Mouse (Mus musculus): Measurements from ENCODE around the gene Crat.

The Crat gene

DNA sequence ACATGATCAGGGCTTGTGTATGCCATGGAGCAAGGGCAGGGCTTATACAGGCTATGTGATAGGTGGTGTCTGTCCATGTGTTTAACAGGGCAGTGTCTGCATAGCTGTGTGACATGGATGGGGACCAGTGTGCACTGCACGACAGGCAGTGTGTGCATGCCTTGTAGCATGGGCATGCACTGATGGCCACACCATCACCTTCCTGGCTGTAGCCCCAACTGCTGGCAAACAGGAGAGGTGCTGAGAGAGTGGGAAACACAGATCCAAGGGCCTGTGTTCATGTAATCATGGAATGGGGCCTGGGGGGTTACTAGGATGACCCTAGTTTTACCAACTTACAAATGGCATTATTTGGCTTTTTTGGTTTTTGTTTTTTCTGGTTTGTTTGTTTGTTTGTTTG, 11.7 kb downstream of the Crat start:
- DNase-seq (ENCODE audit: low spot score), result no peak

DNA sequence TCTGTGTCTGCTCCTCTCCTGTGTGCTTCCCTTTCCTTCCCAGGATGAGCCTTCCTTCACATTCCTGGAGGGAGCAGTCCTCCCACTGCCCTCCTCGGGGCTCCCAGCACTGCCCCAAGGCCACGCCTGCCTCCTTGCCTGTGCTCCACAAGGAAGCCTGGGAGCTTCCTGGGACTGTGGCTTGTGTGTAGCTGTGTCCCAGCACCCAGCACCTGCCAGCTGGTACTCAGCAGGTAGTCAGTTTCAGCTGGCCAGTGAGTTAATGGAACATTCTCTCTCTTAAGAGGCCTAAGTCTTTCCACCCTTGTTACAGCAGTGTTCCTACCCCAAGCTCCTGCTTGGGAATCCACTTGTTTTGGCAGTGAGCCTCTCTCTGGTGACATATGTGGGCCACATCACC, 12.8 kb downstream of the Crat start:
- DNase-seq (ENCODE audit: low spot score), result no peak

DNA sequence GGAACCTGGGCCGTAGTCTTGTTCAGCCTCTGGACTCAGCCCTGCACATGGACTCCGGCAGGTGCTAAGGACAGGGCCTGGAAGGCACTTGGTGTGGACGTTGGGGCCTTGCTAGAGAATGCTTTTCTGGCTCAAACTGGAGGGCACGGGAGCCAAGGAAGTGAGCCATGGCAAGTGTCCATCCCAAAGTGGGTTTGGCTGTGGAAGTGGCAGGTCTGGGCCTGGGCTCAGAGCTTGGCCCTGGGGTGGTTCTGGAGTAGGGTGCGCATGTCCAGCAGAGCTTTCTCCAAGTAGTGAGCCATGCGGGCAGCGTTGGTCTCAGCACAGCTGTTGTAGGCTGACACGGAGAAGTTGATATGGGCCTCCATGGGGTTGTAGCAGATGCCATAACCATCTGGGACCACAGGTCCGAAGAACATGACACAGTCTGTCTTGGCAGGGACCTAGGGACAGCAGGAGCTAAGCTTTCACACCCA, 13.2 kb downstream of the Crat start:
- no peak for DNase-seq (ENCODE audit: low spot score)

DNA sequence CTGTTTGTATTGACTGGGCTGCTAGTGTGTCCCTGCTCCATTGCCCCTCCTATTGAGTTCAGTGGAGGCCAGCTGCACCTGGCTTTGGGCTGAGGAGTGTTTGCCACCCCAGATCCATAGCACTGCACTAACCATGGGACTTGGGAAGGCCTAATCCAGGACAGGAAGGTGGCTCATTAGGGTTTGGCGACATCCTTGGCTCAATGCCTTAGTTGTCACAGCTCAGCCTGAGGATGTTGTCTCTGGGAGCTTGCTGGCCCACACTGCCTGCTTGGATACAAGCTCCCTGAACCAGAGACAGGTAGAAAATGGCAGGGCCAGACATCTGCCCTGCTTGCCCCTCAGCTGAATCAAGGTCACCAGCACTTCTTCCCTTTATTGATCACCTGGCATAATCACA, 14.0 kb downstream of the Crat start:
- DNase-seq (ENCODE audit: low spot score), result no peak

DNA sequence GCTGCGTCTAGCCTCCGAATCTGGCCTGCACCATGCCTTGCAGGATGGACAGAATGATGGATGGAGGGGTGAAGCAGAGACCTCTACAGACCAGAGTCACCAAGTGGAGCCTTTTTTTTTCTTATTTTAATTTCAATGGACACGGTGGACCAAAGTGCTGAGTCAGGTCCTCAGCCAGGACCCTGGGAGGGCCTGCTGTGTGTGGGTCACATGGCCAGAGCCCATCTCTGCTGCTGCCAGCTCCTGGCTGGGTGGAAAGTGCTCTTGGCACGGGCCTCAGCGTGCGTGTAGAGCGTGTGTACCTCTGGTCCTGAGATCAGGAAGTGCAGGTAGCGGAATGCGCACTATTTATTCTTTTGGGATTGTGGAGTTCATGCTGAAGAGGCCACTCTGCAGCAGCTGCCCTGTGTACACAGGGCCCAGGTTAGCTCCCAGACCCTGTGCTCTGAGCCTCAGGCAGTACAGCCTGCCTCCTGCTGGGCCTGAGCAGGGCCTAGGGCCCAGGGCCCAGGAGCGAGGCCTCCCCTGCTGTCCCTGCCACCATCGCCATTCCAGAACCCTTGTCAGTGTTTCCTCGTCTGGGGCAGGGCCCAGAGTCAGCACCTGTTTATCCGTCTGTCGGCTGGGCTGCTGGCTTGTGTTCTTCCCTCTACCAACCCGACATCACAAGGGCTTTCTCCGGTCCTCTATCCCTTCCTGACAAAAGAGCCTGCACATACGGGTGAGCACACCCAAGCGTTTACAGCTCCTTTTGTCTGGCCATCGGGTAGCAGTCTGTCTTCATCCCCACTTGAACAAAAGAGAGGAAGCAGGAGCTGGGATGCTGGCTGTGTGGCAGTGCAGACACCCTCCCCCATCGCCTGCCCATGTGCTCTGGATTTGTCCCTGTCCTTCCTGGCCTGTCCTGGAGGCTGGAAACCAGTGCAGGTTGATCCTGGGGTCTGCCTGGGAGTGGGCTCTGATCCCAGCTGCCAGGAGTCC, 16.1 kb downstream of the Crat start:
- no peak for DNase-seq (ENCODE audit: low spot score)

DNA sequence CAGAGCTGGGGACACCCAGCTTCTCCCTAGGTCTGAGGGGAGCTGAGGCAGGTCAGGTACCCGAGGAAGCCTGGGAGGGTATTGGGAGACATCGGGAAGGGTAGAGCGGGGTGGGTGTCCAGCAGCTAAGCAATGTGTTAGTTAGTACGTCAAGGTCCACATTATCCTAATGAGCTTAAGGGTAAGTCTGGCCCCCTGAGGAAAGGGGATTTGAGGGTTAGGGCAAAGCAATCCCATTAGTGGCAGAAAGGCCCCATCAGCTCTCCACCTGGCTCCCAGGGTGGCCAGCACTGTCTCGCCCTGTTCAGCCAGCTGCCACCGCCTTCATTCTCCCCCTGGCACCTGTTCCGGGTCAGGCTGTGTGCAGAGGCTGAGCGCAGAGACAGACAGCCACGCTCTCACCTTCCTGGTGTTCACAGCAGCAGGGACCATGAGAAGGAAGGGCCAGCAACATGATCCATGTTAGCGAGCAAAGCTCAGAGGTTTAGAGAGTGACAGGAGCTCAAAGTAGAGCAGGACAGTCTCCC, 17.6 kb downstream of the Crat start:
- no peak for DNase-seq (ENCODE audit: low spot score)

DNA sequence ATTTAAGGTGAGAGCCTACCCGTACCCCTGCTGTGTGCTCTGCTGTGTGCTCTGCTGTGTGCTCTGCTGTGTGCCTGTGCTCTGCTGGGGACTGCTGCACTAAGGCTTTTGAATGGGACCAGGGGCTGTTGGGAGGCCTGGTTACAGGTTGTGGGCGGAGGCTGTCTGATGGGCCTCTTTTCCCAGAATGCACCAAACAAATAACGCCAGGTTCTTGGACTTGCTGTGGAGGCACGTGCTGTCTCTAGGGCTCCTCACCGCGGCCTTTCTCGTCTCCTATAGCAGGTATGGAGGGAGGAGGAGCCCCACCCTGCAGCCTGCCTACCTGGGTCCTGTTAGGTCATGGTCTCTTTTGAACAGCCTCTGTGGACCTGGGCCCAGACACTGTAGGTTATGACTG, 19.4 kb downstream of the Crat start:
- no peak for DNase-seq (ENCODE audit: low spot score)

DNA sequence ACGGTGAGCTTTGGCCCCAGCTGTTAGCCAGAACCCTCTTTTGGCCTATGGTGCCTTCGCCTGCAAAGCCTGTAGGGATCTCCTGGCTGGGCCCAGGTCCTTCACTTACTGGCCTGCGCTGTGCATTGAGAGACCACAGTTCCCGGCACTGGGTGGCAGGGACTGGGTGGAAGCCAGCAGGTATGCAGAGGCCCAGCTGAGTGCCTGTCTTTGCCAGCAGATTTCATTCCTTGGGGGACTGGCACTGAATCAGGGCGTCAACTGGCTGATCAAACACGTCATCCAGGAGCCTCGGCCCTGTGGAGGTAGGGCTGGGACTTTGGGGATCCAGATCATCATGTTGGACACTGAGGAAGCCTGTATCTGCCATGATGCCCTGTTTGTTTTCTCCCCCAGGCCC, 19.9 kb downstream of the Crat start:
- no peak for DNase-seq (ENCODE audit: low spot score)

DNA sequence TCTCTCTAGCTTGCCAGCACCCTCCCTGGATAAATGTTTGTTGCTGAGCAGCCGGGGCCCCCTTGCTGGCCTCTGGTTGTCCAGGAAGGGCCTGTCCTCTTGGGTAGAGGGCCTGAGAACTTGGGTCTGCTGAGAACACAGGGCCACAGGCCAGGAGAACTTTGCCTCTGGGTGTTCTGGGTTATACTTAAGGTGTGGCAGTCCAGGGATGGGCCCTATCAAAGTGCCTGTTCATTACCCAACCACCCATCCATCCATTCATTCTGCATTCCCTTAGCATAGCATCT, 22.3 kb downstream of the Crat start:
- DNase-seq (ENCODE audit: low spot score), result no peak

DNA sequence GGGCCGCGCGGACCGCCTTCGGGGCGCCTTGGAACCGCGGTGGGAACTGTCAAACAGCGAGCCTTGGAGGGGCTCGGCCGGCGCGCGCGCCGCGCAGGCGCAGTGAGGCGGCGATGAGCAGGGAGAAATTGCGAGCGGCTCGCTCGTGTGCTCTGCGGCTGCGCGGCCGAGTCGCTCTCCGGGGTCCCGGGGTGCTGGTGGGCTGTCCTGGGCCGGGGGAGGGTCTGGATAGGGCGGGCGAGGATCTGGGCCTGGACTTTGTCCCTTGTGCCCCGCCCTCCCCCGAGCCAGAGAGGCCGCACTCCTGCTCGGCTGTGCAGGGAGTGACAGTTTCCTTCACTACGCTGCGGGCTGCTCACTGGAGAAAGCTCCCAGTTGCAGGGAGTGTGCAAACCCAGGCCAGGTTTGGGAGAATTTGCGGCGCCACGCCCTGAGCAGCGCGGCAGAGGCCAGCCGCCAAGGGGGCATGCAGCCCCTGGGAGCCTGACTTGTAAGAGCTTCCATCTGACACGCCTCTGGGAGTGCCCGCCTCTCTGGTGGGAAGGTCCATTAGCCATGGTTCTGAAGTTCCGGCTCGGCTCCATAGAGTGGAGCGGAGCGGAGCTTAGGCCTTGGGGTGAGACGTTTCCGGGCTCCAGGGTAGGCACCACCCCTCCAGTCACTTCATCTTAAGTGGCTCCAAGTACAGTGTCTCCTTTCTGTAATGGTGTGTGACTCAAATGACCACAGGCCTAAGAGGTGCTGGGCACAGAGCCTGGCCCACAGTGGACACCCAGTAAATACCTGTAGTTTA, 22.8 kb downstream of the Crat start:
- peak; percentile 91 for DNase-seq (ENCODE audit: low spot score)

DNA sequence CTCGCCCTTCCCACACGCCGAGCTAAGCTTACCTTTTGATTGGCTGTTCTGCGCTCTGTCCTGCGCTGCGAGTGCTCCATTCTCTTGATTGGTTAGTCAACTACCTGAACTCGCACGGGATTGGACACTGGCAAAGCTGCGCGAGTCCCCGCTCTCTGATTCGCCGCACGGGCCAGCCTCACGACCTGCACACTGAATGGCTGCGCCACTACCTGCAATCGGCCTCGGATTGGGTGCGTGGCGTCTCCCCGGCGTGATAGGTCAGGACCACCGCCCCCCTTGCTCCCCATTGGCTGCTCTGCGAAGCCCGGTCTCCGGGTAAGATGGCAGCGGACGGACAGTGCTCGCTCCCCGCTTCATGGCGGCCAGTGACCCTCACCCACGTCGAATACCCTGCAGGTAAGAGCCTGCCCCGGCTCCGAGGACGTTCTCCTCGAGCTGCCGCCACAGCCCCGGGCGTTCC, 23.5 kb downstream of the Crat start, which contains the start of gene Dolpp1:
Gene Dolpp1, plus strand, starts transcription at position 141 of the 463 bp plus-strand sequence.
- peak; percentile 99 for DNase-seq (ENCODE audit: low spot score)

DNA sequence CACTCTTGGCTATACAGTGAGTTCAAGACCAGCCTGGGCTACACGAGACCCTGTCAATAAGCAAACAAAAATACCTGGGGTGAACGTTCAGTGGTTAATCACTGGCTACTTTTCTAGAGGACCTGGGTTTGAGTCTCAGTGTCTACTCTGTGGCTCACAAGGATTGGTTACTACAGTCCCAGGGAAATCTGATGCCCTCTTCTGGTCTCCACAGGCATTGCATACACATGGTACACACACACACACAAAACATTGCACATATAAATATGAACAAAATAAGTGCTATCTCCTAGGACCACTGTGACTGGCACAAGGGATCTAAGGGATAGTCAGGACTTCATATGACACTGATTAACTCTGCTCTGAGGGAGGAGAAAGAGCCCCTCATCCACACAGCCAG, 26.6 kb downstream of the Crat start:
- DNase-seq (ENCODE audit: low spot score), result no peak

DNA sequence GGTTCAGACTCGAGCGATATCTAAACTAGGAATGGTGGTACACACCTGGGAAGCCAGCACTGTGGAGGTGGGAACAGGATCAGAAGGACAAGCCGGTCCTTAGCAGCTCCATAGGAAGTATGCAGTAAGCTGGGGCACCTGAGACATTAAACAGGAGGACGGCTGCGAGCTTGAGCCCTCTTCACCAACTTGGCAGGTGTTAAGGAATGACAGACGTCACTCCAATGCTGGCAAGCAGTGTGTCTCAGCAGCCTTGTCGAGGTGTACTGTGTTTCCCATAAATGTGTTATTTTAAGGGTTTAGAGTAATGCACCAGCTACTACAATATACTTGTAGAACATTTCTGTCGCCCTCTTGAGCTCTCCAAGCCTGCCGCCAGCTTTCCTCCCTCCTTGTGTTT, 28.7 kb downstream of the Crat start:
- no peak for DNase-seq (ENCODE audit: low spot score)

DNA sequence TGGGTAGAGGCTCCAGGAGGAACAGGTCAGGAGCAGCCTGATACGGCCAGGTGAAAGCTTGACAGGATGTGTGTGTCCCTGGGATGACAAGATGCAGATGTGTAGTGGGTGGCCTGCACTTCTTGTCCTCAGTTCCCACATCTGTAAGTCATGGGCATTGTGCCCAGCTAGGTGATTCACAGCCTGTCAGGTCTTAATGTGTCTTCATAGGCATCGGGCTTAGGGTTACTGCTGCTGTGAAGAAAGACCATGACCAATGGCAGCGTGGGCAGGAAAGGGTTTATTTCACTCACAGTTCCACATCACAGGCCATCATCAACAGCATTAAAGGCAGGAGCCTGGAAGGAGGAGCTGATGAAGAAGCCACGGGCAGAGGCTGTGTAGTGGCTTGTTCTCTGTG, 30.0 kb downstream of the Crat start:
- DNase-seq (ENCODE audit: low spot score), result no peak

DNA sequence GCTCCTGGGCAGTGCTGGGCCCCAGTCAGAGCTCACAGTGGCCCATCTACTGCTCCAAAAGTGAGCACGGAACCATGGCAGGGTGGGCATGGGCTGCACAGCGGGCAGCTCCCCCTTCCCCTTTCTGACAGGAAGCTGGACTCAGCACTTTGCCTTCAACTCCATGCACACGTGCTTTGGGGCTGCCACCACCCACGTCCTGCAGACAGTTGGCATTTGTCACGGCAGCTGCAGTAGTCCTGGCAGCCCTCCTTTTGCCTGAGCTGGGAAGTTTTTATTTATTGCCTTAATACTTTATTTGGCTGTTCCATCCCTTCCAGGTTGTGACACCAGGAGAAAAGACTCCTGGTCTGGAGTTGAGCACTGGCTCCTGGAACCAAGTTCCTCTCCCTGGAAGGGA, 30.8 kb downstream of the Crat start:
- no peak for DNase-seq (ENCODE audit: low spot score)

DNA sequence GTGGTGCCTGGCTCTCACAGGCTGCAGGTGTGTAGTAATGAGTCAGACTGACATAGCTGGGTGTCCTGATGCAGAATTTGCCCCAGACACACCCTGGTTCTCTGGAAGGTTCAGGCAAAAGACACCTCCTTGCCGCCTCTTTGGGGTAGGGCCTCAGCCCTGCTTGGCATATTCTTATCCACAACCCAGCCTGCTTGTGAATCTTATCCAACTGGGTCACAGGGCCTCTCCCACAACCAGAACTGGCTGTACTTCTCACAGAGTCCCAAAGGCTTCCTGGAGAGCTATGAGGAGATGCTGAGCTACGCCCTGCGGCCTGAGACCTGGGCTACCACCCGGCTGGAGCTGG, 34.3 kb downstream of the Crat start:
- no peak for DNase-seq (ENCODE audit: low spot score)

DNA sequence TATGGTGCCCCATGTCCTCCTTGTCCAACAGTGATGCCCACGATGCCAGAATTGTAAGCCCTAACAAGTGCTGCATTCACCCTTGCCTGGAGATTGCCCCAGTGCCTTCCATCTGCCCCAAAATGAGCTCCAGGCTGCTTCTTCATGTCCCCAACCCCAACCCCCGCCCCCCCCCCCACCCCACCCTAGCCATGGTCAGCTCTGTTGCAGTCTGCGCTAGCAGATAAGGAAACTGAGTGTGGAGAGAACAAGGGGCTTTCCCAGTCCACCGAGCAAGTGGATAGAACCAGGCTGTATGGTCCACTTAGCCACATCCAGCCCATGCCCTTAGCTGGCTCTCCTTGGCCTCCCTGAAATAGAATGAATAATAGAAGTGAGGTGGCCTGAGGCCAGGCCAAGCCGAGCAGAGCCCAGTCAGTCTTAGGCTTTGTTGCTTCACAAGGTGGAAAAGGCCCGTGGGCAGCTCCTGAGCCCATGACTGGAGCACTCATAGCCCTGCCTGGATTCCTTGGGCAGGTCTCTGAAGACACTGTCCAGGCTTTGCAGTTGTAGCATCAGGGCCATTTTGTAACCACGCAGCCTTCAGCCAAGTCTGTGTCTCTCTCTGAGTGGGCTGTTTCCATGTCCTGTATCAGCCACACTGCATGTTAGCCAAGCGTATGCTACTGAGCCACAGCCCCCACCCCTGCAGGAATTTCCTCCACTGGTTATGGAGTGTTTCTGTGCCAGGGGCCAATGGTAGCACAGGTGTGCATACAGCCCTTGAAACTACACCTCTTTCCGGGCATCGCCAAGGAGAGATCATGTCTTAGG, 34.8 kb downstream of the Crat start:
- no peak for DNase-seq (ENCODE audit: low spot score)

DNA sequence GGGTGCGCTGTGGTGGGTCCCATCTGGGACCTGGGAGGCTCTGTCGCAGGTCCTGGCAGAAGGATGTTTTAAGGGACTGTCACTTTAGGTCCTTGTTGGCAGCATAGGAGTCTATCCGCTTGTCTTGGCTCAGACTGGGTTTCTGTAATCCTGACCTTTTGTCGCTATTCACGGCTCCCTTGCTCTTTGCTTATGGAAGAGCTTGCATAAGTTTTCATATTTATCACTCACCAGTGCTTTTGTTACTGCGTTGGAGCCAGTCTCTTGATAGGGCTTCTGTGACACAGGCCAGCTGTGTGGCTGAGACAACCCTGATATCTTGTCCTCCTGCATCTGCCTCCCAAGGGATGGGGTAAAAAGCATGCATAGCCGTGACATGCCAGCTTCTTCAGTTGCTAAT, 36.3 kb downstream of the Crat start:
- DNase-seq (ENCODE audit: low spot score), result no peak

DNA sequence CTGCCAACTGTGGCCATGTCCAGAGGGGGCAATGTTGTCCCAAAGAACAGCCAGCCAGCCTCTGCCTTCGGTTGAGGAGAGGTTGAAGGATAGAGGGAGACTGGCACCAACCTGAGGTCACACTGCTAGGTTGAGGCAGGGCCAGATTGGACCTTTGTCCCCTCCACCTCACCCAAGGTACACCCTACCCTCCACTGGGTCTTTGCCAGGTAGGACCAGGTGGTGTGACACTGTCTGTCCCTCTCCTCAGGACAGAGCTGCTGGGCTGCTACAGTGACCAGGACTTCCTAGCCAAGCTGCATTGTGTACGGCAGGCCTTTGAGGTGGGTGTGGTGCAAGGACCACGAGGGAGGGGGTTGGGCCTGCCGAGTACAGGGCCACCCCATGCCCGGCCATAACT, 37.9 kb downstream of the Crat start:
- DNase-seq (ENCODE audit: low spot score), result no peak

DNA sequence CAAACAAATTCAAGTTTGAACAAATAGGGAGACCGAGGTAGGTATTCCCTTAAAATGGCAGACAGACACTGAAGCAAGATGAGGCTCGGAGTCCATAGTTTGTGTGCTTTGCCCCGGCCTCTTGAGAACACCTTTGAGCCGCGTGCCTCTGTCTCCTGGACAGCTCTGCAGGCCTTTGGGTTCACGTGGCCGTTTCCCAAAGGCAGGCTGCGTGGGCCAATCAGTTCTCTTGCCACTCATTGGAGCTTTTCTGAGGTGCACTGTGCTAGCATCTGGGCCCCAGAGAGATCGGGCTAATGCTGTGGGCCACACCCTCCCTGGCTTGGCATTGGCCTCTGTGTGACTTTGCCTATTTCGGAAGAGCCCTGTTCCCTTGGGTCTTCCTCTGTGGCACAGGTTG, 39.7 kb downstream of the Crat start:
- DNase-seq (ENCODE audit: low spot score), result no peak

DNA sequence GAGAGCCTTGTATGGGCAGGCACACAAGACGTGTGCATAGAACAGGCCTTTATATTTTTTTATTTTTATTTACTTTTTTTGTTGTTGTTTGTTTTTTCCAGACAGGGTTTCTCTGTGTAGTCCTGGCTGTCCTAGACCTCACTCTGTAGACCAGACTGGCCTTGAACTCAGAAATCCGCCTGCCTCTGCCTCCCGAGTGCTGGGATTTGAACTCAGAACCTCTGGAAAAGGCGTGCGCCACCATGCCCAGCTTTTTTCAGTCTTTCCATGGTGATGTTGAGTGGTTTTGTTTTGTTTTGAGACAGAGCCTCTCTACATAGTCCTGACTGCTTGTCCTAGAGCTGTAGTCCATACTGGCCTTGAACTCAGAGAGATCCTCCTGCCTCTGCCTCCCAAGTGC, 42.9 kb downstream of the Crat start:
- DNase-seq (ENCODE audit: low spot score), result no peak

DNA sequence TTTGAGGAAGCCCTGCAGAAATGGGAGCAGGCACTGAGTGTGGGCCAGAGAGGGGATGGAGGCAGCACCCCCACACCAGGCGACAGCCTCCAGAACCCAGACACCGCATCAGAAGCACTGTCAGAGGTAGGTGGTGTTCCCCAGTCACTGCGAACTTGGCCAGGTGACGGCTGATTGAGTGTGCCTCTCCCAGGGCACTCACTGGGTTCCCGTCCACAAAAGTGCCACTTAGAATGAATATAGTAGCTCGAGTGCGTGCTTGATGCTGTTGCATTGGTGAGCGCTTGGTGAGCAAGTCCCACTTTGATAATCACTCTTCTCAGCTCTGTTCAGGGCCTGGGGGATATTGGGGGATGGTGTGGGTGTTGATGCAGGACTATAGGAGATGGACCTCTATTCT, 44.1 kb downstream of the Crat start:
- no peak for DNase-seq (ENCODE audit: low spot score)

Measured in yolk sac, embryonic 10.5 days (tissue).